Mouse (Mus musculus) heart, embryonic 10.5 days (tissue): ENCODE measurements around the gene Plekhg4. TPM values are rescaled to one million over a fixed set of nuclear protein-coding genes. Genes with fewer than 3 reads are reported as not detected.

Experiments
- DNase-seq: peaks from one replicate; pipeline ENCODE4 v3.0.0-alpha.2; 2017; ENCODE audit warnings: low spot score
- H3K27ac ChIP-seq: fragments of 300-500 bp; sonication (generic); 2 replicates; pipeline ENCODE4 v1.5.1; 2016; ENCODE audit warnings: mild to moderate bottlenecking
- H3K27me3 ChIP-seq: fragments of 300-500 bp; sonication (generic); 2 replicates; pipeline ENCODE4 v1.6.1; 2016; ENCODE audit warnings: mild to moderate bottlenecking; ENCODE audit not compliant: poor library complexity, insufficient read depth, severe bottlenecking
- H3K36me3 ChIP-seq: fragments of 300-500 bp; sonication (generic); 2 replicates; pipeline ENCODE4 v1.6.1; 2016; ENCODE audit warnings: mild to moderate bottlenecking, moderate library complexity
- H3K4me1 ChIP-seq: fragments of 300-500 bp; sonication (generic); 2 replicates; pipeline ENCODE4 v1.6.1; 2016; ENCODE audit warnings: mild to moderate bottlenecking
- H3K4me3 ChIP-seq: fragments of 300-500 bp; sonication (generic); 2 replicates; pipeline ENCODE4 v1.5.1; 2016; ENCODE audit warnings: mild to moderate bottlenecking, moderate library complexity
- H3K9me3 ChIP-seq: fragments of 300-500 bp; sonication (generic); 2 replicates; pipeline ENCODE4 v1.6.1; 2016; ENCODE audit warnings: mild to moderate bottlenecking, moderate library complexity
- WGBS: fragments of 180-500 bp; shearing (Covaris S2); methylation state at CpG from one replicate; pipeline ENCODE4 v1.1.7; 2016; 5-methylcytosine and 5-hydroxymethylcytosine counted together
- polyA plus RNA-seq: library from polyadenylated mRNA; unstranded; fragments of >200 nt; fragmentation: Nextera tagmentation; extraction: Ambion mirVana; gene quantifications from 2 replicates; pipeline ENCODE4 v1.2.1, GENCODE M21; 2016

Plekhg4 gene
- polyA plus RNA-seq, 1 experiment from 2014 or later, result 0.44 TPM

- WGBS, result 68% methylated on average over 1 of the region's 1 CpGs
- no peaks in the 10 kb centered on the region for H3K36me3 ChIP-seq
- no peaks in the 10 kb centered on the region for H3K9me3 ChIP-seq
- no peak overlapping the region for H3K27ac ChIP-seq
- no peaks in the 10 kb centered on the region for H3K4me1 ChIP-seq
- no peak for DNase-seq
- no peak overlapping the region for H3K4me3 ChIP-seq
- no peaks in the 10 kb centered on the region; the same call in 1 of the 2 replicates for H3K27me3 ChIP-seq
These were observed 48.9 kb downstream of the Plekhg4 start for GRCm38 (mm10) chr8:105422006-105422405.

- Histone ChIP-seq H3K27ac (no peak overlapping the region), H3K9me3 (no peaks in the 10 kb centered on the region), H3K36me3 (no peaks in the 10 kb centered on the region), H3K27me3 (no peaks in the 10 kb centered on the region; the same call in 1 of the 2 replicates), H3K4me1 (no peaks in the 10 kb centered on the region), H3K4me3 (no peak overlapping the region)
- no peak for DNase-seq
- 56% methylated on average over 6 of the region's 6 CpGs for WGBS
These were observed 53.8 kb downstream of the Plekhg4 start for GRCm38 (mm10) chr8:105426878-105427277.

GRCm38 (mm10) chr8:105431743-105432515 lies 58.9 kb downstream of the Plekhg4 start:
- no peak overlapping the region for H3K27ac ChIP-seq
- H3K4me3 ChIP-seq, result no peak overlapping the region
- peaks cover 3% of the 10 kb centered on the region; the same call in 1 of the 2 replicates for H3K27me3 ChIP-seq
- no peaks in the 10 kb centered on the region for H3K9me3 ChIP-seq
- DNase-seq, result no peak
- H3K36me3 ChIP-seq, result no peaks in the 10 kb centered on the region
- H3K4me1 ChIP-seq, result no peaks in the 10 kb centered on the region
- 63% methylated on average over 7 of the region's 7 CpGs for WGBS

Other genes starting within 250 kb of the Plekhg4 start
- gene Ces4a, start 241.5 kb upstream of the Plekhg4 start, polyA plus RNA-seq, result not detected in 2 replicates
- 47.5 and 59.6 TPM in 2 replicates for gene Cbfb, start 202.6 kb upstream of the Plekhg4 start, polyA plus RNA-seq
- 19.3 and 20.7 TPM in 2 replicates for gene D230025D16Rik, start 148.1 kb upstream of the Plekhg4 start, polyA plus RNA-seq
- 7.6 and 8.1 TPM in 2 replicates for gene B3gnt9, start 118.1 kb upstream of the Plekhg4 start, polyA plus RNA-seq
- gene Tradd, start 108.7 kb upstream of the Plekhg4 start, polyA plus RNA-seq, result 19.0 and 19.4 TPM in 2 replicates
- gene Fbxl8, start 108.6 kb upstream of the Plekhg4 start, polyA plus RNA-seq, result 2.0 and 2.4 TPM in 2 replicates
- gene Hsf4, start 103.5 kb upstream of the Plekhg4 start, polyA plus RNA-seq, result 0.16 TPM in 1 of 2 replicates, not detected in the other
- gene Nol3, start 97.1 kb upstream of the Plekhg4 start, polyA plus RNA-seq, result 1.2 and 1.3 TPM in 2 replicates
- gene 4931428F04Rik, start 83.4 kb upstream of the Plekhg4 start, polyA plus RNA-seq, result 7.4 and 8.6 TPM in 2 replicates
- gene Exoc3l, start 77.2 kb upstream of the Plekhg4 start, polyA plus RNA-seq, result 16.7 and 18.9 TPM in 2 replicates
- 91.4 and 114 TPM in 2 replicates for gene E2f4, start 75.6 kb upstream of the Plekhg4 start, polyA plus RNA-seq
- 3.9 and 4.4 TPM in 2 replicates for gene Elmo3, start 67.7 kb upstream of the Plekhg4 start, polyA plus RNA-seq
- 1.5 and 1.9 TPM in 2 replicates for gene Lrrc29, start 47.0 kb upstream of the Plekhg4 start, polyA plus RNA-seq
- 99.6 and 101 TPM in 2 replicates for gene Tmem208, start 46.9 kb upstream of the Plekhg4 start, polyA plus RNA-seq
- gene Fhod1, start 25.3 kb upstream of the Plekhg4 start, polyA plus RNA-seq, result 2.1 and 3.0 TPM in 2 replicates
- 1.8 and 2.4 TPM in 2 replicates for gene Slc9a5, start 24.4 kb upstream of the Plekhg4 start, polyA plus RNA-seq
- gene Kctd19, start 40.2 kb downstream of the Plekhg4 start, polyA plus RNA-seq, result not detected in 2 replicates
- gene Lrrc36, start 40.3 kb downstream of the Plekhg4 start, polyA plus RNA-seq, result 0.09 TPM in 1 of 2 replicates, not detected in the other
- 25.5 and 28.4 TPM in 2 replicates for gene Tppp3, start 98.3 kb downstream of the Plekhg4 start, polyA plus RNA-seq
- 16.1 and 21.6 TPM in 2 replicates for gene Zdhhc1, start 123.6 kb downstream of the Plekhg4 start, polyA plus RNA-seq
- 14.8 and 37.5 TPM in 2 replicates for gene Hsd11b2, start 145.5 kb downstream of the Plekhg4 start, polyA plus RNA-seq
- gene Atp6v0d1, start 192.8 kb downstream of the Plekhg4 start, polyA plus RNA-seq, result 69.7 and 70.6 TPM in 2 replicates
- 34.8 and 37.3 TPM in 2 replicates for gene Ripor1, start 232.0 kb downstream of the Plekhg4 start, polyA plus RNA-seq